Mouse (Mus musculus): ENCODE measurements around the gene Kndc1. TPM values are rescaled to one million over a fixed set of nuclear protein-coding genes. Genes with fewer than 3 reads are reported as not detected.
A peak's percentile ranks its signal among the peaks of the same experiment; 100 is the strongest.

Kndc1 gene
- polyA plus RNA-seq, 1 experiment from 2014 or later: 0.26 TPM

GRCm38 (mm10) chr7:139908176-139908575, 13.7 kb downstream of the Kndc1 start:
- peaks cover 10% of the 10 kb centered on the region; the same call in 1 of the 2 replicates for H3K4me1 ChIP-seq
- ATAC-seq (ENCODE audit: insufficient number of reproducible peaks, low FRiP score, low TSS enrichment, low read depth): no peak
- peak overlapping the region; percentile 69 for H3K27ac ChIP-seq
- H3K27me3 ChIP-seq: peaks cover 19% of the 10 kb centered on the region
- H3K9ac ChIP-seq: no peak overlapping the region
- H3K4me2 ChIP-seq: no peak overlapping the region
- H3K4me3 ChIP-seq: no peak overlapping the region
- no peaks in the 10 kb centered on the region for H3K9me3 ChIP-seq
- H3K36me3 ChIP-seq: no peaks in the 10 kb centered on the region
- WGBS: 55% methylated on average over 5 of the region's 5 CpGs

DNA sequence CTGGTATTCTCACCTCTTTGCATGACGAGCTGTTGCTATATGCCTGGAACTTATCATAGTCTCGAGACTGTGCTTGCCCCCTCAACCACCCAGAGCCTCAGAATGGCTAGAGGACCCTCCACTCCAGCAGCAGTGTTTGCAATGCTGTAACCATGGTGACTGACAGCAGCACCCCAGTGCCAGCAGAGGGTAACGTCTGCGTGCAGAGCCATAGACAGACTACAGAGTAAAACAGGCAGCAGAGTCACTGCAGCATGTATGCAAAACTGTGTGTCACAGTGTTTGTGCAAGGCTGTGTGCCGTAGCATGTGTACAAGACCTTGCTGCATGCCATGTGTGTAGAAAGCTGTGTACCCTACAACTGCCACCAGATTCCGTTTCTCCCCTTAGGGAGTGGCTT, 15.0 kb downstream of the Kndc1 start:
- Histone ChIP-seq H3K36me3 (no peaks in the 10 kb centered on the region), H3K9ac (no peak overlapping the region), H3K27ac (no peak overlapping the region), H3K4me1 (peaks cover 14% of the 10 kb centered on the region; the same call in 1 of the 2 replicates), H3K4me2 (no peak overlapping the region), H3K9me3 (no peaks in the 10 kb centered on the region), H3K27me3 (peaks cover 32% of the 10 kb centered on the region), H3K4me3 (no peak overlapping the region)
- ATAC-seq (ENCODE audit: insufficient number of reproducible peaks, low FRiP score, low TSS enrichment, low read depth): no peak
- WGBS: 42% methylated on average over 6 of the region's 6 CpGs

DNA sequence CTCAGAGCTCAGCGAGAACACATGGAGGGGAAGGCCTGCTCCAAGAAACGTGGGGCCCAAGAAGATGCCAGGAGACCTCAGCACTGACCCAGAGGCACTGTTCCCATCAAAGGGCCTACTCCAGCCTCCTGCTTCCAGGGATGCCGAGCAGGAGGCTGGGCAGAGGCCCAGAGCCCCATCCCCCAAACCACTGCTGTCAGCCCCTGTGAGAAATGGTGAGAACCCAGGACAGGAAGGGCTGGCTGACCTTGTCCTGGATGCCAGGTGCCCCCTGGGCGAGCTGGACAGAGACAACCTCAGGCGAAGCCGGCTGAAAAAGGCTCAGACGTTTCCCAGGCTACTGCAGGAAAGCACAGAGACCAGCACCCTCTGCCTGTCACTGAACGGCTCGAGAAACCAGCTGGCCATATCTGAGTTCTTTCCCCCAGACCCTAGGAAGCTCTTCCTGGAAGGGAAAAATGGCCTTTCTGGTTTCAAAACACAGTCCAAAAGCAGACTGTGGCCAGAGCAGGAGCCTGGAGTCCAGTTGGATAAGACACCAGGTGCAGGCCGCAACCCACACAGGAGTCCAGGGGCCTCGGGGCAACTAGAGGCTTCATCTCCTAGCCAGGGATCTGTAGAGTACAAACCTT, 15.8 kb downstream of the Kndc1 start:
- Histone ChIP-seq H3K9me3 (no peaks in the 10 kb centered on the region), H3K27me3 (peaks cover 33% of the 10 kb centered on the region), H3K4me1 (peaks cover 14% of the 10 kb centered on the region; the same call in 1 of the 2 replicates), H3K27ac (no peak overlapping the region), H3K4me2 (no peak overlapping the region), H3K4me3 (no peak overlapping the region), H3K36me3 (no peaks in the 10 kb centered on the region), H3K9ac (no peak overlapping the region)
- 54% methylated on average over 11 of the region's 11 CpGs for WGBS
- no peak for ATAC-seq (ENCODE audit: insufficient number of reproducible peaks, low FRiP score, low TSS enrichment, low read depth)

DNA sequence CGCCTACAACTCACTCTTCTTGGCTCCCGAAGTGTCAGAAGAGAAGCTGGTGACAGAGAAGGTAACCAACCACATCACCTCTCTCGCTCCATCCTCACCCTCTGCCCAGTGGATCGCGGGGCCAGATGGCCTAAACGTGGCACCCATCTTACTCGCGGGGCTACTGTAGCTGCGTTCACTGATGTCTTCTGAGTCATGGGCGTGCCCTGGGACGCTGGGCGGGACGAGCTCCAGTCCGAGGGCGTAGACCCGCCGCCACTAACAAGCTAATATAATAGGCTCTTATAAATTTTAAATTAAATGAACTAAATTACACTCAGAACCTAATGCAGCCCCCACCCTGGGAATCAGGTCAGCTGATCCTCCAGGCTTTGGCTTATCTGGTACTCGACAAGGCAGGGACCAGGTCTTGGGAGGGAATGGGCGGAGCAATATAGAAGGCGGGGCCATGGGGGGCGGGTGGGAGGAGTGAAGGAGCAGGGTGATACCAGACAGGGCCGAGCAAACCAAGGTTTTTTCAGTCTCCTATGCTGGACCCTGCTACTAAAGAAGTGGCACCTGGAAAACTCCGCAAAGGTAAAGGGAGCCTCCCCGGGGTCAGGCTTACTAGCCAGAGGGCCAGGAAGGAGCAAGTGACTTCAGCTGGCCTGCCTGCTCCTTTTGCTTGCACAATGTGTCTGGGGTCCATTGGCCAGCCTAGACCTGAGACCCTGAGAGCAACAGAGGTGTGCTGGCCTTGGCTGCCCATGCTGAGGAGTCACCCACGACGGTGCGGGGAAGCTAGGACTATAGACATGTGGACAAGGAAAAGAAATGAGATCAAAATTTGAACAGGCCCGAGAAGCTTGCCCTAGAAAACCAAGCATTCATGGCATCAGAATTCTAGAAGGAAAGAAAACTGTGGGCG, 19.9 kb downstream of the Kndc1 start:
- Histone ChIP-seq H3K4me3 (peak overlapping the region; percentile 29), H3K9me3 (no peaks in the 10 kb centered on the region), H3K4me1 (peaks cover 10% of the 10 kb centered on the region; the same call in 1 of the 2 replicates), H3K27ac (no peak overlapping the region), H3K36me3 (no peaks in the 10 kb centered on the region), H3K4me2 (peak overlapping the region; percentile 42), H3K9ac (0 out of 2 replicates have a peak overlapping the region, but pooled peaks have one; percentile 1), H3K27me3 (peaks cover 34% of the 10 kb centered on the region)
- 12% methylated on average over 29 of the region's 29 CpGs for WGBS
- ATAC-seq (ENCODE audit: insufficient number of reproducible peaks, low FRiP score, low TSS enrichment, low read depth): peak; percentile 19; the same call in 1 of the 2 replicates

GRCm38 (mm10) chr7:139915646-139916257, 21.3 kb downstream of the Kndc1 start:
- Histone ChIP-seq H3K4me3 (no peak overlapping the region), H3K36me3 (no peaks in the 10 kb centered on the region), H3K27ac (no peak overlapping the region), H3K4me1 (peaks cover 10% of the 10 kb centered on the region; the same call in 1 of the 2 replicates), H3K27me3 (peaks cover 41% of the 10 kb centered on the region), H3K9me3 (no peaks in the 10 kb centered on the region), H3K4me2 (no peak overlapping the region), H3K9ac (no peak overlapping the region)
- 6% methylated on average over 14 of the region's 14 CpGs for WGBS
- ATAC-seq (ENCODE audit: insufficient number of reproducible peaks, low FRiP score, low TSS enrichment, low read depth): no peak

DNA sequence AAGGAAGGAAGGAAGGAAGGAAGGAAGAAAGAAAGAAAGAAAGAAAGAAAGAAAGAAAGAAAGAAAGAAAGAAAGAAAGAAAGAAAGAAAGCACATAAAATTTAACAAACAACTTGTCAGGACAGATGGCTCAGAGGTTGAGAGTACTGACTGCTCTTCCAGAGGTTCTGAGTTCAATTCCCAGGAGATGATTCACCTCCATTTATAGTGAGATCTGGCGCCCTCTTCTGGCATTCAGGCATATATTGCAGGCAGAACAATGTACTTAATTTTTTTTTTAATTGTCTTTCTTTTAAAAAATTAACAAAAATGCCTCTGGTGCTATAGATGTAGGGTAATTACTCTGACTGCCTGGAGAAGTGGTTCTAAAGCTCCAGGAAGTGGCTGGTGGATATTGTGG, 21.8 kb downstream of the Kndc1 start:
- Histone ChIP-seq H3K9me3 (no peaks in the 10 kb centered on the region), H3K4me2 (no peak overlapping the region), H3K9ac (no peak overlapping the region), H3K27ac (no peak overlapping the region), H3K36me3 (no peaks in the 10 kb centered on the region), H3K27me3 (peaks cover 41% of the 10 kb centered on the region), H3K4me3 (no peak overlapping the region), H3K4me1 (peaks cover 10% of the 10 kb centered on the region; the same call in 1 of the 2 replicates)
- ATAC-seq (ENCODE audit: insufficient number of reproducible peaks, low FRiP score, low TSS enrichment, low read depth): no peak
- 0% methylated on average over 1 of the region's 1 CpGs for WGBS

GRCm38 (mm10) chr7:139918262-139918661, 23.8 kb downstream of the Kndc1 start:
- H3K36me3 ChIP-seq: no peaks in the 10 kb centered on the region
- 47% methylated on average over 4 of the region's 4 CpGs for WGBS
- H3K27me3 ChIP-seq: peaks cover 33% of the 10 kb centered on the region
- no peak overlapping the region for H3K27ac ChIP-seq
- no peak for ATAC-seq (ENCODE audit: insufficient number of reproducible peaks, low FRiP score, low TSS enrichment, low read depth)
- H3K4me1 ChIP-seq: peaks cover 10% of the 10 kb centered on the region; the same call in 1 of the 2 replicates
- H3K9me3 ChIP-seq: no peaks in the 10 kb centered on the region
- no peak overlapping the region for H3K4me2 ChIP-seq
- H3K4me3 ChIP-seq: no peak overlapping the region
- H3K9ac ChIP-seq: no peak overlapping the region

DNA sequence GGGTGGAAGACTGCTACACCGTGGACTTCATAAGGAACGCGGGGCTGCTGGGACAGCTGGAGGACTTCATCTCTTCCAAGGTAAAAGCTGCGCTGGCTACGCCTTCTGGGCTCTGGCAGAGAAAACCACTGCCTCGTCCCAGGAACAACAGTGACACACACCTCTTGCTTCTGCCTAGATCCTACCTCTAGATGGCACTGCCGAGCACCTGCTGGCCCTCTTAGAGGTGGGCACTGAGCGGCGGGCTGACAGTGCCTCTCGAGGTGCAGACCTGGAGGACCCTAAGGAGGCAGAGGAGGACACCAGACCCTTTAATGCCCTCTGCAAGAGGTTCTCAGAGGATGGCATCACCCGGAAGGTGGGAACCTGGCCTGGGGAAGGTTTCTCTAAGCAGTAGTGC, 36.2 kb downstream of the Kndc1 start:
- Histone ChIP-seq H3K4me2 (no peak overlapping the region), H3K4me3 (no peak overlapping the region), H3K36me3 (no peaks in the 10 kb centered on the region), H3K9ac (no peak overlapping the region), H3K27ac (no peak overlapping the region), H3K4me1 (no peaks in the 10 kb centered on the region), H3K27me3 (no peaks in the 10 kb centered on the region), H3K9me3 (no peaks in the 10 kb centered on the region)
- ATAC-seq (ENCODE audit: insufficient number of reproducible peaks, low FRiP score, low TSS enrichment, low read depth): no peak
- WGBS: 21% methylated on average over 11 of the region's 11 CpGs

- Histone ChIP-seq H3K4me2 (no peak overlapping the region), H3K27me3 (peaks cover 18% of the 10 kb centered on the region), H3K27ac (no peak overlapping the region), H3K9ac (no peak overlapping the region), H3K9me3 (no peaks in the 10 kb centered on the region), H3K4me3 (no peak overlapping the region), H3K4me1 (no peaks in the 10 kb centered on the region), H3K36me3 (no peaks in the 10 kb centered on the region)
- WGBS: 84% methylated on average over 10 of the region's 10 CpGs
- ATAC-seq (ENCODE audit: insufficient number of reproducible peaks, low FRiP score, low TSS enrichment, low read depth): no peak
These were observed 42.2 kb downstream of the Kndc1 start for GRCm38 (mm10) chr7:139936705-139937104.

- no peak for ATAC-seq (ENCODE audit: insufficient number of reproducible peaks, low FRiP score, low TSS enrichment, low read depth)
These were observed 42.6 kb downstream of the Kndc1 start for GRCm38 (mm10) chr7:139937138-139937537.

DNA sequence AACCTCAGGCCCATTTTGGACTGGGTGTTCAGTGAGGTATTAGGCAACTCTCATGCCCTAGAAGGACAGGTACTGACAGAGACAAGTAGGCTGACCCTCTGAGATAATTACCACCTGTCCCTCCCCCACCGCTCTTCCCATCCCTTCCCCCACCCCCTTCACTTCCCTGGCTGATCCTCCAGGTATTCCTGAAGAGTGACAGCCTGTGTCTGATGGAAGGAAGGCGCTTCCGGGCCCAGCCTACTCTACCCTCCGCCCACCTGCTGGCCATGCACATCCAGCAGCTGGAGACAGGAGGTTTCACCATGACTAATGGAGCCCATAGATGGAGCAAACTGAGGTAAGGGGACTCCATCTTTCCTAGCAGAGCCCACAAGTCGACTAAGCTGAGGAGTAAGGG, 43.3 kb downstream of the Kndc1 start:
- Histone ChIP-seq H3K9ac (no peak overlapping the region), H3K9me3 (no peaks in the 10 kb centered on the region), H3K4me2 (no peak overlapping the region), H3K4me3 (no peak overlapping the region), H3K4me1 (no peaks in the 10 kb centered on the region), H3K27ac (no peak overlapping the region), H3K36me3 (no peaks in the 10 kb centered on the region), H3K27me3 (peaks cover 29% of the 10 kb centered on the region)
- ATAC-seq (ENCODE audit: insufficient number of reproducible peaks, low FRiP score, low TSS enrichment, low read depth): no peak
- 64% methylated on average over 5 of the region's 5 CpGs for WGBS

More at GRCm38 (mm10) chr7:139937138-139937537, 42.6 kb downstream of the Kndc1 start:
- peaks cover 22% of the 10 kb centered on the region for H3K27me3 ChIP-seq
- H3K9me3 ChIP-seq: no peaks in the 10 kb centered on the region
- no peak overlapping the region for H3K27ac ChIP-seq
- no peak overlapping the region for H3K4me2 ChIP-seq
- WGBS: 50% methylated on average over 3 of the region's 3 CpGs
- H3K36me3 ChIP-seq: no peaks in the 10 kb centered on the region
- H3K4me3 ChIP-seq: no peak overlapping the region
- no peaks in the 10 kb centered on the region for H3K4me1 ChIP-seq
- no peak overlapping the region for H3K9ac ChIP-seq

Measured in limb, embryonic 15.5 days (tissue).